Mouse (Mus musculus) thymus, postnatal 4 days (tissue): ENCODE measurements around the gene Abca2.
"Not testable (repeated sequence)": the region's sequence is repeated elsewhere in the genome, so short reads cannot be mapped to it uniquely, and the experiment has no call there.

ENCODE experiments used
- DNase-seq: peaks from one replicate; pipeline ENCODE4 v3.0.0; 2021

Gene Abca2

DNA sequence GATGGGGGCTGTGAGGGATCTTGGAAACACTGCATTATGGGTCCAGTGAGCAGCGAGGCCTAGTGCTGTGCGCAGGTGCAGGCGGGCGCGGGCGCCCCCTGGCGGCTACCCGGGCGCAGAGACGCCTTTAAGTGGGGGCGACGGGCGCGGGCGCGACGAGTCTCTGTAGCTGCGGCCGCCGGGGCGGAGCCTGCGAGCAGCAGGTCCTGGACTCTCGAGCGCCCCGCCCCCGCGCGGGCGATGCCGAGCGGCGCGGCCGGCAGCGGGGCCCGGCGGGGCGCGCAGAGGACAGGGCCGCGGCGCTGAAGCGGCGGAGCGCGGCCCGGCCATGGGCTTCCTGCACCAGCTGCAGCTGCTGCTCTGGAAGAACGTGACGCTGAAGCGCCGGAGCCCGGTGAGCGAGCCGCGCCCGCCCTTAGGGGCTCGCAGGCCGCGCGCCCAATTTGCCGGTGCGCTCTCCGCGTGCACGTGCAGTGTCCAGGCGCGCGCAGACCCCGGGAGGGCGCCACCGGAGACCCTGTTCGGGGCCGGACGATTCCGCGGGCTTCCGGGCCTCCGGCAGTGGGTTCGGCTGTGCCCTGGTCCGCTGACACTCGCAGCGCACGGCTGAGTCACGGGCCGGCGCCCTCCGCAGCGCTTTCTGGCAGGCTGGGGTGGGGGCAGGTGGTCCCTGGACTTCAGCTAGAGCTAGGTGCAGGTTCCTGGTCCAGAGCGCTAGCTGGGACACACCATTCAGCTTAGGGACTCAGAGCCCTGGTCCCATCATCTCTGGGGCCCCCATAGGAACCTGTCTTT lies at the start of gene Abca2:
Gene Abca2 (plus strand): TSS at position 262 of the 795 bp plus-strand sequence.
- peak; percentile 98 for DNase-seq

GRCm38 (mm10) chr2:25384492-25384891 lies 44.0 kb upstream of the Abca2 start:
- DNase-seq = no peak

- no peak for DNase-seq
Measured at GRCm38 (mm10) chr2:25391266-25391665, 37.2 kb upstream of the Abca2 start.

- no peak for DNase-seq
Measured at GRCm38 (mm10) chr2:25394281-25395221, 34.0 kb upstream of the Abca2 start.

GRCm38 (mm10) chr2:25395721-25396596 lies 32.5 kb upstream of the Abca2 start, which contains the start of gene Entpd2:
Gene Entpd2, plus strand, starts transcription at chr2:25395874.
- DNase-seq = peak; percentile 46

GRCm38 (mm10) chr2:25396597-25396983 lies 31.9 kb upstream of the Abca2 start:
- DNase-seq = no peak

- no peak for DNase-seq
Measured at GRCm38 (mm10) chr2:25397010-25397409, 31.5 kb upstream of the Abca2 start.

DNA sequence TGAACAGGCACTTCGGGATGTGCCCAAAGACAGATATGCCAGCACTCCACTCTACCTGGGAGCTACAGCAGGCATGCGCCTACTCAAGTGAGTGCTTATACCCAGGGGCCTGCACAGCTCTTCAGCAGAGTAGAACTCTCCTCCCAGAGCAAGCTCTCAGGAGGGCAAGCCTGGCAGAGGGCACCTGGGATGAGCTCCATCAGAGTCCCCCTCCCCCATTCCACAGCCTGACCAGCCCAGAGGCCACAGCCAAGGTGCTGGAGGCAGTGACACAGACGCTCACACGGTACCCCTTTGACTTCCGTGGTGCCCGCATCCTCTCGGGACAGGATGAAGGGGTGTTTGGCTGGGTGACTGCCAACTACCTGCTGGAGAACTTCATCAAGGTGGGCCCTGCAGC lies 30.4 kb upstream of the Abca2 start:
- DNase-seq = no peak

GRCm38 (mm10) chr2:25399051-25399450 lies 29.5 kb upstream of the Abca2 start, which contains the start of gene Npdc1:
Gene Npdc1, plus strand, starts transcription at chr2:25399351.
- no peak for DNase-seq

DNA sequence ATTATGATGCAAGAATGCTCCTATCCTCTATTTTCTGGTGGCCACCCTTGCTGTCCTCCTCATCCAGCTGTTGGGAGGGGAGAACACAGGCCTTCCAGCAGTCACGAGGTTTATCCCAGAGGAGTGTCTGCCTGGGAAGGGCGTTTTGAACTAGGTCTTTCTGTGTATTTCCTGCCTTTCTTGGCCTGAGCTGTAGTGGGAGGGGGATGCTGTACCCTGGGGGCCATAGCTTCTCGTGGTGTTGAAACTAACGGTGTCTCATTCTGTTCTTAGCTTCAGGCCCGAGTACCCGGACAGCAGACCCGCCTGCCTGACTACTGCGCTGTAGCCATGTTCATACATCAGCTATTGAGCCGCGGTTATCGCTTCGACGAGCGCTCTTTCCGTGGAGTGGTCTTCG lies 28.2 kb upstream of the Abca2 start:
- DNase-seq = no peak

- peak; percentile 67 for DNase-seq
Measured at GRCm38 (mm10) chr2:25400764-25401163, 27.7 kb upstream of the Abca2 start.

- DNase-seq = peak; percentile 94
Measured at GRCm38 (mm10) chr2:25402377-25402971, 26.0 kb upstream of the Abca2 start.

DNA sequence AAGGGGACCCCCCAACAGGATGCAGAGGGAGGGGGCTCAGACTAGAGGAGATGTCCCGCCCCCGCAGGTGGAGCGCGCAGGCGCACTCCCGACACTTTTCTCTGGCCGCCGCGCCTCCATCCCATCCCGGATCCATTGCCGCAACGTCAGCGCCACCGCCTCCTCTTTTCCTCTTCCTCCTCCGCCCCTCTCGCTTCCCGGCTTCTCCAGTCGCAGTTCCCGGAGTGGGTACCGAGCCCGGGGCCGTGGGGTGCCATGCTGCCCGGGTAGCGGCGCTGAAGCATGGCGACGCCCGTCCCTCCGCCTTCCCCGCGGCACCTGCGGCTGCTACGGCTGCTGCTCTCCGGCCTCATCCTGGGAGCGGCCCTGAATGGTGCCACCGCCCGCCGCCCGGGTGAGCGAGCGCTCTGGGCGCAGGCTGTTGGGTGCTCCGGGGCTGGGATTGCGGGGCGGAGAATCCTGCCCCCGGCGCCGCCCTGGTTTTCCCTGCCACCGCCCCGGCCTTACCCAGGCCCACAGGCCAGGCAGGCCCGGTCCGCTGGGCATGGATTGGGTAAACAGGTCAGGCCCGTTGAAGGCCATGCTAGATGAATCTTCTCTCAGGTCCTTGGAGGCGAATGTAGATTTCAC lies 25.4 kb upstream of the Abca2 start:
- DNase-seq = peak; percentile 57

- DNase-seq = no peak
Measured at GRCm38 (mm10) chr2:25403994-25404393, 24.5 kb upstream of the Abca2 start.

GRCm38 (mm10) chr2:25408908-25409307 lies 19.6 kb upstream of the Abca2 start:
- DNase-seq = no peak

- DNase-seq = not testable (repeated sequence)
Measured at GRCm38 (mm10) chr2:25413436-25413835, 15.1 kb upstream of the Abca2 start.

- no peak for DNase-seq
Measured at GRCm38 (mm10) chr2:25417426-25417825, 11.1 kb upstream of the Abca2 start.

DNA sequence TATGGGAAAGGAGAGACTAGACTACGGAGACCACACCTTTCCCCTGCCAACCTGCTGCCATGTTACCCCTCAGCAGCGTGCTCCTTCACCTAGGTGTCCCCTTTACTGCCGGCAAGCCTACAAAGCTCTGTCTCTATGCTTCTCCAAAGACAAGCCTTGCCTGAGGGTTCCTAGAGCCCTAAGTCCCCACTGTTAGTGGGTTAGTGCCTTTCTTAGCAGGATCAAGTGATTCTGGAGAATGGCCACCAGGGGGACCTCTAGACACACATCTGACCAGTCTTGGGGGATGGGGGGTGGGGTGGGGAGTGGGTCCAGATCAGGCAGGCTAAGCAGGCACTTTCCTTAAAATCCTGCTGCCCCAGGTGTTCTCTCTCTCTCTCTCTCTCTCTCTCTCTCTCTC lies 6.6 kb upstream of the Abca2 start:
- DNase-seq = peak; percentile 74

- peak; percentile 59 for DNase-seq
Measured at GRCm38 (mm10) chr2:25422587-25423410, 5.7 kb upstream of the Abca2 start, which contains the start of gene Fut7. Gene Fut7, plus strand, starts transcription at chr2:25423267.

- no peak for DNase-seq
Measured at GRCm38 (mm10) chr2:25423626-25424025, 4.9 kb upstream of the Abca2 start.

DNA sequence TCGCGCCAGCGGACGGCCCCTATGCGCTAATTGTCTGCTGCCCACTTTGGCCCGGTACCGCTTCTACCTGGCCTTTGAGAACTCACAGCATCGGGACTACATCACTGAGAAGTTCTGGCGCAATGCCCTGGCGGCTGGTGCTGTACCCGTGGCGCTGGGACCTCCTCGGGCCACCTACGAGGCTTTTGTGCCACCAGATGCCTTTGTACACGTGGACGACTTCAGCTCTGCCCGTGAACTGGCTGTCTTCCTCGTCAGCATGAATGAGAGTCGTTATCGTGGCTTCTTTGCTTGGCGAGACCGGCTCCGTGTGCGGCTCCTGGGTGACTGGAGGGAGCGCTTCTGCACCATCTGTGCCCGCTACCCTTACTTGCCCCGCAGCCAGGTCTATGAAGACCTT lies 3.0 kb upstream of the Abca2 start:
- no peak for DNase-seq
